Mouse (Mus musculus): ENCODE results near the gene Tent5b. TPM values are rescaled to one million over a fixed set of nuclear protein-coding genes. Genes with fewer than 3 reads are reported as not detected.

Tent5b gene
- polyA plus RNA-seq, 1 experiment from 2014 or later, result 0.09 TPM

DNA sequence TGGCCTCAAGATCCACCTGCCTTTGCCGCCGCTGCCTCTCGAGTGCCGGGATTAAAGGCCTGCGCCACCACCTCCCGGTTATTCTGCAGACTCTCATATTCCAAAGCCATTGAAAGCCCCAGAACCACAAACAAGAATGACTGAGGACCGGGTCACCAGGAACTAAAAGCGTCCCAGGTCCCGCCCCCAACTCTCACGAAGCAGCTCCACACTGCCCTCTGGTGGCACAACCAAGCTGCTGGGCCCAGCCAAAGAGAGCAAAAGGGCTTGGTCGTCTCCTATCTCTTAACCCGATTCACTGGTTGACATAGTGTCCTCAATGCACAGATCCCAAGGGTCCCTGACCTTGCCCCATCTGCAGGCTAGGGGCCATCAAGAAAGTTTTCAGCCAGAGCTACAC, 14.5 kb downstream of the Tent5b start:
- peak overlapping the region; percentile 5; the same call in 1 of the 2 replicates for H3K9ac ChIP-seq (replicated peaks; ENCODE audit: low read depth, low read length)
- H3K27me3 ChIP-seq (replicated peaks; ENCODE audit: control insufficient read depth, insufficient read depth, low read length), result peaks cover 32% of the 10 kb centered on the region
- no peaks in the 10 kb centered on the region for H3K9me3 ChIP-seq (ENCODE audit: control insufficient read depth, low read length)
- H3K27ac ChIP-seq (ENCODE audit: low read length), result no peak overlapping the region
- H3K36me3 ChIP-seq (ENCODE audit: control insufficient read depth, insufficient read depth), result no peaks in the 10 kb centered on the region
- peak overlapping the region; percentile 32 for H3K4me3 ChIP-seq (replicated peaks; ENCODE audit: low read length)
- H3K4me1 ChIP-seq (replicated peaks; ENCODE audit: control insufficient read depth, insufficient read depth, low read length), result peaks cover 27% of the 10 kb centered on the region
- peak overlapping the region; percentile 59 for H3K4me2 ChIP-seq (ENCODE audit: low read length)
- no peak for ATAC-seq
- WGBS, result 2% methylated on average over 12 of the region's 12 CpGs

DNA sequence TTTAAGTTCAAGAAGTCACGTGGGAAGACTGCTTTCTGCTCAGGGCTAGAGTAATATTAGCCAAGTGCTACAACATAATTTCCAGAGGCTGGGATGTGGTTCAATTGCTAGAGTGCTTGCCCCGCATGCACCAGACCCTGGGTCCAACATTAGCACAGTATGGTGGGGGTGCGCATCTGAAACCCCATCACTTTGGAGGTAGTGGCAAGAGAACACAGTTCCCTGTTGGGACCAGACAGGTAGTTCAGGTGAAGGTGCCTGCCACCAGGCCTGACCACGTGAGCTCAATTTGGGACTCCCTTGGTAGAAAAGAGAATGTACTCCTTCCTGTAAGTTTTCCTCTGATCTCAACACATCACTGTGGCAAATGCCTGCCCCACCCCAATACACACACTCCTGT, 14.9 kb downstream of the Tent5b start:
- ATAC-seq, result no peak
- H3K9ac ChIP-seq (replicated peaks; ENCODE audit: low read depth, low read length), result no peak overlapping the region
- H3K27ac ChIP-seq (ENCODE audit: low read length), result no peak overlapping the region
- H3K4me2 ChIP-seq (ENCODE audit: low read length), result no peak overlapping the region
- H3K27me3 ChIP-seq (replicated peaks; ENCODE audit: control insufficient read depth, insufficient read depth, low read length), result peaks cover 36% of the 10 kb centered on the region
- H3K4me1 ChIP-seq (replicated peaks; ENCODE audit: control insufficient read depth, insufficient read depth, low read length), result peaks cover 27% of the 10 kb centered on the region
- 64% methylated on average over 4 of the region's 4 CpGs for WGBS
- no peak overlapping the region for H3K4me3 ChIP-seq (replicated peaks; ENCODE audit: low read length)
- no peaks in the 10 kb centered on the region for H3K36me3 ChIP-seq (ENCODE audit: control insufficient read depth, insufficient read depth)
- H3K9me3 ChIP-seq (ENCODE audit: control insufficient read depth, low read length), result no peaks in the 10 kb centered on the region

GRCm38 (mm10) chr4:133495711-133496110, 15.8 kb downstream of the Tent5b start:
- no peak overlapping the region for H3K9ac ChIP-seq (replicated peaks; ENCODE audit: low read depth, low read length)
- H3K36me3 ChIP-seq (ENCODE audit: control insufficient read depth, insufficient read depth), result no peaks in the 10 kb centered on the region
- ATAC-seq, result no peak
- no peak overlapping the region for H3K27ac ChIP-seq (ENCODE audit: low read length)
- H3K4me2 ChIP-seq (ENCODE audit: low read length), result no peak overlapping the region
- 31% methylated on average over 7 of the region's 7 CpGs for WGBS
- peaks cover 43% of the 10 kb centered on the region for H3K27me3 ChIP-seq (replicated peaks; ENCODE audit: control insufficient read depth, insufficient read depth, low read length)
- H3K4me1 ChIP-seq (replicated peaks; ENCODE audit: control insufficient read depth, insufficient read depth, low read length), result peaks cover 27% of the 10 kb centered on the region
- H3K4me3 ChIP-seq (replicated peaks; ENCODE audit: low read length), result no peak overlapping the region
- no peaks in the 10 kb centered on the region for H3K9me3 ChIP-seq (ENCODE audit: control insufficient read depth, low read length)

DNA sequence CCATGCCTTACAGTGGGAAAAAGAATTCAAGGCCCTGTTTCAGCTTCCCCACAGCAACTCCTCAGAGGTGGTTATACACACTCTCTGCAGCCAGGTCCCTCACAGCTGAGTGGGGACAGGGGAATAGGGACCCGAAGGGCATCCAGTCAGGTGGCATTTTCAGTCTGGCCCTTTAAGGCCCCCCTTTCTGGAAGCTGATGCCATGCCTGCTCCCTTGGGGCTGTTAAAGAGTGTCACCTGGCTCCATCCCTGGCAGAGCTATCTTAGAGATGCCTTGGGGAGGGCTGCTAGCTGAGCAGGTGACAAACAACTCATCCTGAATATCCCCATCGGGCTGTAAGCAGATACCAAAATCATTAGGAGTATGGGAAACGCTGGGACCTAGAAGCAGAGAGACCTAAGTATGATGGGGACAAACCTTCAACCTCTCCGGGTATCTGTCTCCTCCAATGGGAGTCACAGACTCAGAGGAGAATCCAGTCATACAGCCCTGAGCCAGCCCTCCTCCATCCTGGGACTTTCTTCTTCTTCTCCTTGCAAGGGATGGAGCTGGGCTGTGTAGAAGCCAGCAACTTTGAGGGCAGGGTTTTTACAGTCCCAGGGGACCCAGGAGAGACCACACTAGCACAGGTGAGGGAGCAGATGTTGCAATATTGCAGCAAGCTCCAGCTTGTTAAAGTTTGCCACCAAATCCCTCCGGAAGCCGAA, 17.0 kb downstream of the Tent5b start:
- no peak for ATAC-seq
- Histone ChIP-seq H3K4me1 (replicated peaks; ENCODE audit: control insufficient read depth, insufficient read depth, low read length) (peaks cover 27% of the 10 kb centered on the region), H3K4me2 (ENCODE audit: low read length) (peak overlapping the region; percentile 98), H3K9ac (replicated peaks; ENCODE audit: low read depth, low read length) (peak overlapping the region; percentile 73), H3K9me3 (ENCODE audit: control insufficient read depth, low read length) (no peaks in the 10 kb centered on the region), H3K36me3 (ENCODE audit: control insufficient read depth, insufficient read depth) (no peaks in the 10 kb centered on the region), H3K27ac (ENCODE audit: low read length) (no peak overlapping the region), H3K4me3 (replicated peaks; ENCODE audit: low read length) (peak overlapping the region; percentile 74), H3K27me3 (replicated peaks; ENCODE audit: control insufficient read depth, insufficient read depth, low read length) (peaks cover 48% of the 10 kb centered on the region)
- 16% methylated on average over 6 of the region's 6 CpGs for WGBS

- H3K9ac ChIP-seq (replicated peaks; ENCODE audit: low read depth, low read length), result peak overlapping the region; percentile 73
- H3K27ac ChIP-seq (ENCODE audit: low read length), result no peak overlapping the region
- peaks cover 48% of the 10 kb centered on the region for H3K27me3 ChIP-seq (replicated peaks; ENCODE audit: control insufficient read depth, insufficient read depth, low read length)
- no peaks in the 10 kb centered on the region for H3K36me3 ChIP-seq (ENCODE audit: control insufficient read depth, insufficient read depth)
- ATAC-seq, result peak; percentile 61
- WGBS, result under 1% methylated on average over 68 of the region's 70 CpGs
- H3K4me3 ChIP-seq (replicated peaks; ENCODE audit: low read length), result peak overlapping the region; percentile 74
- H3K9me3 ChIP-seq (ENCODE audit: control insufficient read depth, low read length), result no peaks in the 10 kb centered on the region
- H3K4me1 ChIP-seq (replicated peaks; ENCODE audit: control insufficient read depth, insufficient read depth, low read length), result peaks cover 27% of the 10 kb centered on the region
- H3K4me2 ChIP-seq (ENCODE audit: low read length), result peak overlapping the region; percentile 98
These were observed 17.7 kb downstream of the Tent5b start for GRCm38 (mm10) chr4:133497461-133498159.

DNA sequence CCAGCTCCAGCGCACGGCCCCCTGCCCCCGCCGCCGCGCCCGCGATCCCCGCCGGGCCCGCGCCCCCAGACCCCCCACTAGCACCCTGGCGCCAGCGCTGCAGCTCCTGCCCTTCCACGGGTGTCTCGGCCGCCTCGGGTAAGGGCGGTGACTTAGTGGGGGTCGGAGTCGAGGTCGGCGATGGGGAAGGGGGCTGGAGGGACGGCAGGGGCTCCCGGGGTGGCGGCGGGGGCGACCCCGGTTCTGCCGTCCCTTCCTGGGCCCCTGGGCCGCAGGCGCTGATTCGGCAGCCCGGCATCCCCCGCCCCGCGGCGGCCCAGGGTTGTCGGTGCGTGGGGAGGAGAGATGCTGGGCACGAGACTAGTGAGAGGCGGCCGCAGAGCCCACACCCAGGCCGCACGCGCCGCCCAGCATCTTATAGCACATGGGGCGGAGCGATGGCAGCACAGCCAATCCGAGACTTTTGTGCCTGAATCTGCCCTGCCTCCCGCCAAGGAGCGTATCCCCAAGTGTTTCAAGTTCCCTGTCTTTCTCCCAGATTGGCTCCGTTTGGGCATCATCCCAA, 18.3 kb downstream of the Tent5b start, which contains the start of gene Trnp1:
Trnp1 (minus strand) TSS at position 391 of the 565 bp plus-strand sequence.
- peaks cover 27% of the 10 kb centered on the region for H3K4me1 ChIP-seq (replicated peaks; ENCODE audit: control insufficient read depth, insufficient read depth, low read length)
- WGBS, result 0% methylated on average over 47 of the region's 53 CpGs
- H3K9ac ChIP-seq (replicated peaks; ENCODE audit: low read depth, low read length), result peak within 1 kb of the TSS; percentile 73
- peak within 1 kb of the TSS; percentile 74 for H3K4me3 ChIP-seq (replicated peaks; ENCODE audit: low read length)
- H3K27me3 ChIP-seq (replicated peaks; ENCODE audit: control insufficient read depth, insufficient read depth, low read length), result peaks cover 48% of the 10 kb centered on the region
- peak; percentile 96 for ATAC-seq
- H3K4me2 ChIP-seq (ENCODE audit: low read length), result peak within 1 kb of the TSS; percentile 98
- H3K9me3 ChIP-seq (ENCODE audit: control insufficient read depth, low read length), result no peaks in the 10 kb centered on the region
- no peaks in the 10 kb centered on the region for H3K36me3 ChIP-seq (ENCODE audit: control insufficient read depth, insufficient read depth)
- no peak within 1 kb of the TSS for H3K27ac ChIP-seq (ENCODE audit: low read length)

- peaks cover 36% of the 10 kb centered on the region for H3K27me3 ChIP-seq (replicated peaks; ENCODE audit: control insufficient read depth, insufficient read depth, low read length)
These were observed 21.6 kb downstream of the Tent5b start for GRCm38 (mm10) chr4:133501514-133501913.

GRCm38 (mm10) chr4:133504300-133504699, 24.4 kb downstream of the Tent5b start:
- Histone ChIP-seq H3K27me3 (replicated peaks; ENCODE audit: control insufficient read depth, insufficient read depth, low read length) (peaks cover 18% of the 10 kb centered on the region), H3K4me1 (replicated peaks; ENCODE audit: control insufficient read depth, insufficient read depth, low read length) (peaks cover 17% of the 10 kb centered on the region), H3K36me3 (ENCODE audit: control insufficient read depth, insufficient read depth) (no peaks in the 10 kb centered on the region), H3K9ac (replicated peaks; ENCODE audit: low read depth, low read length) (no peak overlapping the region), H3K4me3 (replicated peaks; ENCODE audit: low read length) (no peak overlapping the region), H3K4me2 (ENCODE audit: low read length) (no peak overlapping the region), H3K9me3 (ENCODE audit: control insufficient read depth, low read length) (no peaks in the 10 kb centered on the region), H3K27ac (ENCODE audit: low read length) (no peak overlapping the region)
- ATAC-seq, result no peak
- 47% methylated on average over 5 of the region's 5 CpGs for WGBS

More at GRCm38 (mm10) chr4:133501514-133501913, 21.6 kb downstream of the Tent5b start:
- Histone ChIP-seq H3K9ac (replicated peaks; ENCODE audit: low read depth, low read length) (no peak overlapping the region), H3K9me3 (ENCODE audit: control insufficient read depth, low read length) (no peaks in the 10 kb centered on the region), H3K27ac (ENCODE audit: low read length) (no peak overlapping the region), H3K4me3 (replicated peaks; ENCODE audit: low read length) (no peak overlapping the region), H3K4me1 (replicated peaks; ENCODE audit: control insufficient read depth, insufficient read depth, low read length) (peaks cover 26% of the 10 kb centered on the region), H3K4me2 (ENCODE audit: low read length) (no peak overlapping the region), H3K36me3 (ENCODE audit: control insufficient read depth, insufficient read depth) (no peaks in the 10 kb centered on the region)
- WGBS, result 59% methylated on average over 7 of the region's 7 CpGs
- ATAC-seq, result no peak

- peaks cover 17% of the 10 kb centered on the region for H3K4me1 ChIP-seq (replicated peaks; ENCODE audit: control insufficient read depth, insufficient read depth, low read length)
- 61% methylated on average over 9 of the region's 9 CpGs for WGBS
- H3K27me3 ChIP-seq (replicated peaks; ENCODE audit: control insufficient read depth, insufficient read depth, low read length), result peaks cover 12% of the 10 kb centered on the region
These were observed 25.0 kb downstream of the Tent5b start for GRCm38 (mm10) chr4:133504755-133505485.

More at GRCm38 (mm10) chr4:133504755-133505485, 25.0 kb downstream of the Tent5b start:
- Histone ChIP-seq H3K4me3 (replicated peaks; ENCODE audit: low read length) (no peak overlapping the region), H3K36me3 (ENCODE audit: control insufficient read depth, insufficient read depth) (no peaks in the 10 kb centered on the region), H3K9ac (replicated peaks; ENCODE audit: low read depth, low read length) (no peak overlapping the region), H3K4me2 (ENCODE audit: low read length) (no peak overlapping the region), H3K27ac (ENCODE audit: low read length) (no peak overlapping the region), H3K9me3 (ENCODE audit: control insufficient read depth, low read length) (no peaks in the 10 kb centered on the region)
- no peak for ATAC-seq

Measured in forebrain, embryonic 16.5 days (tissue).